Comparison of ENCODE assay signal across 32 mouse cellular contexts in genomic region chr14:89242159-89242558, GRCm38 (mm10).
"Had no signal": no experiment of that assay in that cellular context is flagged by ENCODE, and none has a peak within 500 bp of the region (broad histone marks: within the 10 kb centered on the region; RNA-seq: fewer than 3 reads in every experiment).

No protein-coding gene starts in this region.

- ATAC-seq: liver, embryonic 12.5 days; liver, postnatal 0 days; lung, postnatal 0 days; midbrain, embryonic 13.5 days; midbrain, embryonic 15.5 days; midbrain, embryonic 16.5 days had no signal

- H3K4me3 ChIP-seq: limb, embryonic 10.5 days; limb, embryonic 12.5 days; limb, embryonic 13.5 days; limb, embryonic 15.5 days; liver, embryonic 12.5 days; liver, embryonic 13.5 days; liver, embryonic 15.5 days; lung, embryonic 15.5 days; megakaryocyte, embryonic 14.5 days; midbrain, embryonic 10.5 days; midbrain, embryonic 12.5 days; midbrain, embryonic 13.5 days; midbrain, embryonic 15.5 days; myocyte; neural tube, embryonic 12.5 days had no signal

- DNase-seq: left cerebral cortex, postnatal 4 days; liver; liver, embryonic 13.5 days; liver, postnatal 0 days; lung, adult 18-20 months; lung, adult 2 months; lung, embryonic 14.5 days; lung, postnatal 10 days; lung, postnatal 14 days; lung, postnatal 36 days; lung, postnatal 4 days; midbrain, embryonic 14.5 days had no signal

- H3K36me3 ChIP-seq: limb, embryonic 10.5 days; limb, embryonic 12.5 days; limb, embryonic 13.5 days; limb, embryonic 15.5 days; liver, embryonic 12.5 days; liver, embryonic 13.5 days; liver, embryonic 15.5 days; lung, embryonic 15.5 days; midbrain, embryonic 10.5 days; midbrain, embryonic 12.5 days; midbrain, embryonic 13.5 days; midbrain, embryonic 15.5 days; neural tube, embryonic 12.5 days had no signal

- H3K9me3 ChIP-seq: limb, embryonic 10.5 days; limb, embryonic 12.5 days; limb, embryonic 13.5 days; limb, embryonic 15.5 days; liver, embryonic 12.5 days; liver, embryonic 13.5 days; liver, embryonic 15.5 days; lung, embryonic 15.5 days; megakaryocyte, embryonic 14.5 days; midbrain, embryonic 10.5 days; midbrain, embryonic 12.5 days; midbrain, embryonic 13.5 days; midbrain, embryonic 15.5 days; neural tube, embryonic 12.5 days had no signal

- H3K4me1 ChIP-seq: limb, embryonic 10.5 days; limb, embryonic 12.5 days; limb, embryonic 13.5 days; limb, embryonic 15.5 days; liver, embryonic 12.5 days; liver, embryonic 13.5 days; liver, embryonic 15.5 days; lung, embryonic 15.5 days; megakaryocyte, embryonic 14.5 days; midbrain, embryonic 10.5 days; midbrain, embryonic 12.5 days; midbrain, embryonic 13.5 days; midbrain, embryonic 15.5 days; neural tube, embryonic 12.5 days had no signal

- H3K4me2 ChIP-seq: limb, embryonic 12.5 days; limb, embryonic 13.5 days; limb, embryonic 15.5 days; liver, embryonic 11.5 days; liver, embryonic 12.5 days; liver, embryonic 13.5 days; liver, embryonic 15.5 days; lung, embryonic 14.5 days; lung, embryonic 15.5 days; midbrain, embryonic 11.5 days; midbrain, embryonic 12.5 days; midbrain, embryonic 13.5 days; midbrain, embryonic 15.5 days; neural tube, embryonic 12.5 days had no signal

- H3K27me3 ChIP-seq: limb, embryonic 12.5 days; limb, embryonic 13.5 days; limb, embryonic 15.5 days; liver, embryonic 12.5 days; liver, embryonic 13.5 days; liver, embryonic 15.5 days; lung, embryonic 15.5 days; megakaryocyte, embryonic 14.5 days; midbrain, embryonic 12.5 days; midbrain, embryonic 13.5 days; midbrain, embryonic 15.5 days; neural tube, embryonic 12.5 days had no signal

- H3K27ac ChIP-seq: limb, embryonic 10.5 days; limb, embryonic 12.5 days; limb, embryonic 13.5 days; limb, embryonic 15.5 days; liver, embryonic 12.5 days; liver, embryonic 13.5 days; liver, embryonic 14.5 days; liver, embryonic 15.5 days; lung, embryonic 15.5 days; macrophage; midbrain, embryonic 10.5 days; midbrain, embryonic 12.5 days; midbrain, embryonic 13.5 days; midbrain, embryonic 15.5 days; neural tube, embryonic 12.5 days had no signal

- H3K9ac ChIP-seq: limb, embryonic 12.5 days; limb, embryonic 13.5 days; limb, embryonic 15.5 days; liver, embryonic 12.5 days; liver, embryonic 13.5 days; liver, embryonic 14.5 days; liver, embryonic 15.5 days; liver, postnatal 0 days; lung, embryonic 14.5 days; lung, embryonic 15.5 days; midbrain, embryonic 12.5 days; midbrain, embryonic 13.5 days; midbrain, embryonic 15.5 days; neural tube, embryonic 12.5 days had no signal
